Mouse (Mus musculus): ENCODE measurements around the gene Tm9sf1.

Tm9sf1 gene

GRCm38 (mm10) chr14:55634874-55635522, 8.6 kb downstream of the Tm9sf1 start:
- peak; percentile 47 to 54 for DNase-seq (ENCODE audit: low spot score in 2 of 2)

GRCm38 (mm10) chr14:55629312-55629711, 14.3 kb downstream of the Tm9sf1 start:
- DNase-seq (ENCODE audit: low spot score in 2 of 2) = no peak

- no peak for DNase-seq (ENCODE audit: low spot score in 2 of 2)
Measured at GRCm38 (mm10) chr14:55628077-55628827, 15.4 kb downstream of the Tm9sf1 start.

- no peak for DNase-seq (ENCODE audit: low spot score in 2 of 2)
Measured at GRCm38 (mm10) chr14:55618486-55619195, 25.0 kb downstream of the Tm9sf1 start.

GRCm38 (mm10) chr14:55617822-55618221, 25.8 kb downstream of the Tm9sf1 start, which contains the start of gene Rec8:
Gene Rec8, plus strand, starts transcription at chr14:55618037.
- DNase-seq (ENCODE audit: low spot score in 2 of 2) = no peak

GRCm38 (mm10) chr14:55616844-55617243, 26.8 kb downstream of the Tm9sf1 start:
- DNase-seq (ENCODE audit: low spot score in 2 of 2) = no peak

GRCm38 (mm10) chr14:55615876-55616275, 27.7 kb downstream of the Tm9sf1 start:
- no peak for DNase-seq (ENCODE audit: low spot score in 2 of 2)

GRCm38 (mm10) chr14:55614565-55615178, 28.9 kb downstream of the Tm9sf1 start:
- no peak for DNase-seq (ENCODE audit: low spot score in 2 of 2)

- no peak for DNase-seq (ENCODE audit: low spot score in 2 of 2)
Measured at GRCm38 (mm10) chr14:55613346-55613745, 30.3 kb downstream of the Tm9sf1 start.

GRCm38 (mm10) chr14:55608339-55608738, 35.3 kb downstream of the Tm9sf1 start:
- no peak for DNase-seq (ENCODE audit: low spot score in 2 of 2)

GRCm38 (mm10) chr14:55605743-55606459, 37.7 kb downstream of the Tm9sf1 start:
- no peak for DNase-seq (ENCODE audit: low spot score in 2 of 2)

- no peak for DNase-seq (ENCODE audit: low spot score in 2 of 2)
Measured at GRCm38 (mm10) chr14:55604823-55605222, 38.8 kb downstream of the Tm9sf1 start.

GRCm38 (mm10) chr14:55603633-55604576, 39.7 kb downstream of the Tm9sf1 start:
- DNase-seq (ENCODE audit: low spot score in 2 of 2) = peak; percentile 91 to 94

- no peak for DNase-seq (ENCODE audit: low spot score in 2 of 2)
Measured at GRCm38 (mm10) chr14:55603271-55603632, 40.4 kb downstream of the Tm9sf1 start, which contains the start of gene Irf9. Gene Irf9, plus strand, starts transcription at chr14:55603571.

- no peak for DNase-seq (ENCODE audit: low spot score in 2 of 2)
Measured at GRCm38 (mm10) chr14:55598521-55599390, 44.9 kb downstream of the Tm9sf1 start.

- peak; percentile 70 to 77 for DNase-seq (ENCODE audit: low spot score in 2 of 2)
Measured at GRCm38 (mm10) chr14:55596036-55596690, 47.4 kb downstream of the Tm9sf1 start.

GRCm38 (mm10) chr14:55592226-55592625, 51.4 kb downstream of the Tm9sf1 start:
- DNase-seq (ENCODE audit: low spot score in 2 of 2) = no peak

GRCm38 (mm10) chr14:55591331-55591891, 52.2 kb downstream of the Tm9sf1 start, which contains the start of gene Rnf31:
Gene Rnf31, plus strand, starts transcription at chr14:55591708.
- DNase-seq (ENCODE audit: low spot score in 2 of 2) = peak; percentile 95 to 97

Measured in right cerebral cortex, postnatal 10 days (tissue).